Mouse (Mus musculus): ENCODE measurements around the gene Kcnk3. TPM values are rescaled to one million over a fixed set of nuclear protein-coding genes. Genes with fewer than 3 reads are reported as not detected.

Kcnk3 gene
- polyA plus RNA-seq, 1 experiment: 0.11 TPM

GRCm38 (mm10) chr5:30559421-30559820, 28.5 kb upstream of the Kcnk3 start:
- peaks cover 15% of the 10 kb centered on the region for H3K27me3 ChIP-seq (ENCODE audit: control insufficient read depth, insufficient read depth, insufficient read length)
- H3K36me3 ChIP-seq (ENCODE audit: control insufficient read depth, insufficient read depth): no peaks in the 10 kb centered on the region
- H3ac ChIP-seq (ENCODE audit: control insufficient read depth, insufficient read length): no peak overlapping the region
- no peak for TF ChIP-seq MAX (IDR thresholded peaks at IDR 0.05; ENCODE audit: low read depth)
- TF ChIP-seq TCF12 (IDR thresholded peaks at IDR 0.05; ENCODE audit: insufficient read depth, poor library complexity, severe bottlenecking): no peak
- TF ChIP-seq CEBPB (IDR thresholded peaks at IDR 0.05; ENCODE audit: insufficient read depth, poor library complexity, severe bottlenecking): no peak
- no peak for TF ChIP-seq SRF (IDR thresholded peaks at IDR 0.05; ENCODE audit: control insufficient read depth, insufficient read length, low read depth)
- no peak for TF ChIP-seq POLR2A (IDR thresholded peaks at IDR 0.05; ENCODE audit: insufficient read length, low read depth)
- TF ChIP-seq MYOD1 (IDR thresholded peaks at IDR 0.05; ENCODE audit: control insufficient read depth in 1 of 3, insufficient read length in 2 of 3, low read depth in 2 of 3): no peak
- no peak for TF ChIP-seq E2F4 (IDR thresholded peaks at IDR 0.05; ENCODE audit: insufficient read depth)
- no peak for TF ChIP-seq REST (IDR thresholded peaks at IDR 0.05; ENCODE audit: insufficient read depth, insufficient read length)
- TF ChIP-seq TCF3 (IDR thresholded peaks at IDR 0.05; ENCODE audit: insufficient read length, low read depth): no peak
- TF ChIP-seq MYOG (IDR thresholded peaks at IDR 0.05; ENCODE audit: control insufficient read depth in 1 of 3, insufficient read depth in 1 of 3, insufficient read length in 2 of 3, low read depth in 2 of 3): no peak
- TF ChIP-seq USF1 (IDR thresholded peaks at IDR 0.05; ENCODE audit: low read depth): no peak
- TF ChIP-seq POLR2AphosphoS2 (IDR thresholded peaks at IDR 0.05; ENCODE audit: insufficient read length, low read depth): no peak
- H3K79me2 ChIP-seq (ENCODE audit: control insufficient read depth, insufficient read depth): no peaks in the 10 kb centered on the region
- no peak overlapping the region for H3K4me3 ChIP-seq
- no peak overlapping the region for H3K4me2 ChIP-seq (ENCODE audit: low read depth)

GRCm38 (mm10) chr5:30559986-30560493, 27.9 kb upstream of the Kcnk3 start:
- Histone ChIP-seq H3K4me3 (no peak overlapping the region), H3K27me3 (ENCODE audit: control insufficient read depth, insufficient read depth, insufficient read length) (peaks cover 9% of the 10 kb centered on the region), H3K79me2 (ENCODE audit: control insufficient read depth, insufficient read depth) (no peaks in the 10 kb centered on the region), H3ac (ENCODE audit: control insufficient read depth, insufficient read length) (no peak overlapping the region), H3K4me2 (ENCODE audit: low read depth) (no peak overlapping the region), H3K36me3 (ENCODE audit: control insufficient read depth, insufficient read depth) (no peaks in the 10 kb centered on the region)
- no peak for TF ChIP-seq E2F4 (IDR thresholded peaks at IDR 0.05; ENCODE audit: insufficient read depth)
- no peak for TF ChIP-seq MYOD1 (IDR thresholded peaks at IDR 0.05; ENCODE audit: control insufficient read depth in 1 of 3, insufficient read length in 2 of 3, low read depth in 2 of 3)
- no peak for TF ChIP-seq POLR2A (IDR thresholded peaks at IDR 0.05; ENCODE audit: insufficient read length, low read depth)
- TF ChIP-seq TCF3 (IDR thresholded peaks at IDR 0.05; ENCODE audit: insufficient read length, low read depth): no peak
- TF ChIP-seq REST (IDR thresholded peaks at IDR 0.05; ENCODE audit: insufficient read depth, insufficient read length): no peak
- no peak for TF ChIP-seq MAX (IDR thresholded peaks at IDR 0.05; ENCODE audit: low read depth)
- TF ChIP-seq MYOG (IDR thresholded peaks at IDR 0.05; ENCODE audit: control insufficient read depth in 1 of 3, insufficient read depth in 1 of 3, insufficient read length in 2 of 3, low read depth in 2 of 3): no peak
- TF ChIP-seq TCF12 (IDR thresholded peaks at IDR 0.05; ENCODE audit: insufficient read depth, poor library complexity, severe bottlenecking): no peak
- TF ChIP-seq POLR2AphosphoS2 (IDR thresholded peaks at IDR 0.05; ENCODE audit: insufficient read length, low read depth): no peak
- no peak for TF ChIP-seq CEBPB (IDR thresholded peaks at IDR 0.05; ENCODE audit: insufficient read depth, poor library complexity, severe bottlenecking)
- TF ChIP-seq SRF (IDR thresholded peaks at IDR 0.05; ENCODE audit: control insufficient read depth, insufficient read length, low read depth): no peak
- TF ChIP-seq USF1 (IDR thresholded peaks at IDR 0.05; ENCODE audit: low read depth): no peak

GRCm38 (mm10) chr5:30568479-30568878, 19.5 kb upstream of the Kcnk3 start:
- Histone ChIP-seq H3K4me3 (no peak overlapping the region), H3K79me2 (ENCODE audit: control insufficient read depth, insufficient read depth) (no peaks in the 10 kb centered on the region), H3ac (ENCODE audit: control insufficient read depth, insufficient read length) (no peak overlapping the region), H3K4me2 (ENCODE audit: low read depth) (no peak overlapping the region), H3K27me3 (ENCODE audit: control insufficient read depth, insufficient read depth, insufficient read length) (peaks cover 16% of the 10 kb centered on the region), H3K36me3 (ENCODE audit: control insufficient read depth, insufficient read depth) (no peaks in the 10 kb centered on the region)
- TF ChIP-seq POLR2AphosphoS2 (IDR thresholded peaks at IDR 0.05; ENCODE audit: insufficient read length, low read depth) (no peak), USF1 (IDR thresholded peaks at IDR 0.05; ENCODE audit: low read depth) (no peak), MAX (IDR thresholded peaks at IDR 0.05; ENCODE audit: low read depth) (no peak), POLR2A (IDR thresholded peaks at IDR 0.05; ENCODE audit: insufficient read length, low read depth) (no peak), TCF12 (IDR thresholded peaks at IDR 0.05; ENCODE audit: insufficient read depth, poor library complexity, severe bottlenecking) (no peak), E2F4 (IDR thresholded peaks at IDR 0.05; ENCODE audit: insufficient read depth) (no peak), REST (IDR thresholded peaks at IDR 0.05; ENCODE audit: insufficient read depth, insufficient read length) (no peak), MYOG (IDR thresholded peaks at IDR 0.05; ENCODE audit: control insufficient read depth in 1 of 3, insufficient read depth in 1 of 3, insufficient read length in 2 of 3, low read depth in 2 of 3) (no peak), TCF3 (IDR thresholded peaks at IDR 0.05; ENCODE audit: insufficient read length, low read depth) (no peak)

DNA sequence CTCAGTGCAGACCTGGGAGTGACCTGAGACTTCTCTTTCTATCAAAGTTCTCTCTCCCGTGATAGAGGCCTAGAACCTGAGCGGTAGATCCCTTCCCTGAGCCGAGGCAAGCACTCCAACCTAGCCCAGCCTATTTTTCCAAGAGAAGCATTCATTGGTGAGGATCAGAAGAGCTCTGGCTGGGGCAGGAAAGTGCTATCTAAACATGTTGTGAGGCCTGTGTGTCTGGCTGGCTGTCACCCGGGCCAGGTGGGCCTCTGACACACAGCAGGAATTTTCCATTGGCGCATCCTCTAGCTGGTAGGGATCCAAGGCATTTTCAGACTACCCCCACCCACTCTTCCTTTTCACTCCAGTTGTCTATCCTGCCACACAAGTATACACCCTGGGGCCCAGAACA, 16.1 kb upstream of the Kcnk3 start:
- H3K4me3 ChIP-seq: no peak overlapping the region
- H3ac ChIP-seq (ENCODE audit: control insufficient read depth, insufficient read length): no peak overlapping the region
- TF ChIP-seq CEBPB (IDR thresholded peaks at IDR 0.05; ENCODE audit: insufficient read depth, poor library complexity, severe bottlenecking): no peak
- no peak for TF ChIP-seq MYOD1 (IDR thresholded peaks at IDR 0.05; ENCODE audit: control insufficient read depth in 1 of 3, insufficient read length in 2 of 3, low read depth in 2 of 3)
- no peak for TF ChIP-seq E2F4 (IDR thresholded peaks at IDR 0.05; ENCODE audit: insufficient read depth)
- no peak for TF ChIP-seq MAX (IDR thresholded peaks at IDR 0.05; ENCODE audit: low read depth)
- TF ChIP-seq POLR2AphosphoS2 (IDR thresholded peaks at IDR 0.05; ENCODE audit: insufficient read length, low read depth): no peak
- no peak for TF ChIP-seq USF1 (IDR thresholded peaks at IDR 0.05; ENCODE audit: low read depth)
- TF ChIP-seq POLR2A (IDR thresholded peaks at IDR 0.05; ENCODE audit: insufficient read length, low read depth): no peak
- no peak for TF ChIP-seq SRF (IDR thresholded peaks at IDR 0.05; ENCODE audit: control insufficient read depth, insufficient read length, low read depth)
- no peak for TF ChIP-seq TCF12 (IDR thresholded peaks at IDR 0.05; ENCODE audit: insufficient read depth, poor library complexity, severe bottlenecking)
- TF ChIP-seq MYOG (IDR thresholded peaks at IDR 0.05; ENCODE audit: control insufficient read depth in 1 of 3, insufficient read depth in 1 of 3, insufficient read length in 2 of 3, low read depth in 2 of 3): no peak
- no peak for TF ChIP-seq REST (IDR thresholded peaks at IDR 0.05; ENCODE audit: insufficient read depth, insufficient read length)
- TF ChIP-seq TCF3 (IDR thresholded peaks at IDR 0.05; ENCODE audit: insufficient read length, low read depth): no peak
- peaks cover 21% of the 10 kb centered on the region for H3K27me3 ChIP-seq (ENCODE audit: control insufficient read depth, insufficient read depth, insufficient read length)
- H3K79me2 ChIP-seq (ENCODE audit: control insufficient read depth, insufficient read depth): no peaks in the 10 kb centered on the region
- H3K36me3 ChIP-seq (ENCODE audit: control insufficient read depth, insufficient read depth): no peaks in the 10 kb centered on the region
- H3K4me2 ChIP-seq (ENCODE audit: low read depth): no peak overlapping the region
